Mouse (Mus musculus): ENCODE results near the gene Gm30191.

- TF ChIP-seq CTCF (IDR thresholded peaks at IDR 0.05; ENCODE audit: borderline replicate concordance, insufficient read depth, low read depth, low read length) (no peak), POLR2A (IDR thresholded peaks at IDR 0.05; ENCODE audit: borderline replicate concordance, insufficient read depth, low read length) (no peak)
Observed at GRCm38 (mm10) chr4:134238686-134239085, 8.0 kb upstream of the Gm30191 start.
